Mouse (Mus musculus) cerebellum, adult 2 months (tissue): ENCODE data around the gene Lce3f. TPM values are rescaled to one million over a fixed set of nuclear protein-coding genes. Genes with fewer than 3 reads are reported as not detected.
A peak's percentile ranks its signal among the peaks of the same experiment; 100 is the strongest.

Source experiments
- DNase-seq, 2 experiments: peaks; one replicate each; pipeline ENCODE4 v3.0.0; 2021
- H3K27ac ChIP-seq: fragments of 200-500 bp; 2 replicates; pipeline ENCODE4 v1.5.1; 2012; ENCODE audit warnings: low read length, control low read depth, inconsistent platforms; ENCODE audit not compliant: insufficient read depth
- H3K27me3 ChIP-seq: fragments of 200-500 bp; 2 replicates; pipeline ENCODE4 v1.6.1; 2012; ENCODE audit warnings: inconsistent platforms, mild to moderate bottlenecking, low read length, moderate library complexity; ENCODE audit not compliant: control insufficient read depth, insufficient read depth
- H3K4me1 ChIP-seq: fragments of 200-500 bp; 2 replicates; pipeline ENCODE4 v1.6.1; 2011; ENCODE audit warnings: low read length; ENCODE audit not compliant: control insufficient read depth, insufficient read depth
- H3K4me3 ChIP-seq: fragments of 200-500 bp; replicated peaks from 2 replicates; pipeline ENCODE3; 2011; ENCODE audit warnings: mild to moderate bottlenecking, low read depth, low read length, control low read depth; ENCODE audit not compliant: insufficient read depth
- CTCF ChIP-seq: fragments of 200-500 bp; IDR thresholded peaks from 2 replicates; pipeline ENCODE4 v1.5.1; 2011; ENCODE audit warnings: low read depth, mild to moderate bottlenecking, control low read depth, low read length, moderate library complexity, borderline replicate concordance; ENCODE audit not compliant: insufficient read depth
- POLR2A ChIP-seq: fragments of 200-500 bp; IDR thresholded peaks from 2 replicates; pipeline ENCODE4 v1.6.1; 2011; ENCODE audit warnings: low read length, control low read depth, borderline replicate concordance; ENCODE audit not compliant: insufficient read depth
- WGBS: fragments of 180-500 bp; shearing (Covaris S2); methylation state at CpG from one replicate; pipeline ENCODE4 v1.1.7; 2018; 5-methylcytosine and 5-hydroxymethylcytosine counted together
- polyA plus RNA-seq: library from polyadenylated mRNA; depleted of rRNA; stranded (reverse); fragments of >200 nt; gene quantifications from 2 replicates; pipeline ENCODE4 v1.2.3, GENCODE M21; 2012; rRNA removed

Lce3f gene
- polyA plus RNA-seq, 1 experiment = not detected

DNA sequence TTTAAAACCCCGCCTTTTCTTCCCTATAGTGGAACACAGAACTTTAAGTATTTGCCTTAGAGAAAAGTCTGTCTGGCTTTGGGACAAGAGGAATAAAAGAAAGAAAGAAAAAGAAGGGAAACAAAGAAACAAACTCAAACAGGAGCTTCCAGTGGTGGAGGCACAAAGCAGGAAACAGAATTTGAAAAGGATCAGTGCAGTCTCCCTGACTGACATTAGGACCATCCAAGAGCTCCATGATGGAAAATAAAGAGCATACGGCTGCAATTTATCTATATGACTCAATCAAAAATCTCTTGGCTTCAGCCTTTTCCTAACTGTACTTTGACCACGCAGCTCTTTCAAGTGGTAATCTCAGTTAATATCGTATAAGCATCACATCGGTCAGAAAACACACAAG is 22.8 kb downstream of the Lce3f start:
- Histone ChIP-seq H3K27me3 (no peaks in the 10 kb centered on the region; the same call in 1 of the 2 replicates), H3K4me1 (no peaks in the 10 kb centered on the region), H3K27ac (no peak overlapping the region), H3K4me3 (no peak overlapping the region)
- DNase-seq = no peak
- WGBS = 14% methylated on average over 5 of the region's 5 CpGs
- TF ChIP-seq POLR2A (no peak), CTCF (no peak)

- no peak for DNase-seq
- 42% methylated on average over 4 of the region's 4 CpGs for WGBS
These were observed 23.6 kb downstream of the Lce3f start, which contains the start of gene Crct1 for GRCm38 (mm10) chr3:93015460-93016104. Gene Crct1 (minus strand): TSS chr3:93015687.

GRCm38 (mm10) chr3:93018960-93019359 is 26.9 kb downstream of the Lce3f start, which contains the start of gene Lce1m:
Gene Lce1m (minus strand): TSS chr3:93019060.
- TF ChIP-seq POLR2A (no peak), CTCF (no peak)

More at GRCm38 (mm10) chr3:93015460-93016104, 23.6 kb downstream of the Lce3f start, which contains the start of gene Crct1:
- no peak within 1 kb of the TSS for H3K27ac ChIP-seq
- TF ChIP-seq POLR2A (no peak), CTCF (no peak)
- H3K27me3 ChIP-seq = no peaks in the 10 kb centered on the region; the same call in 1 of the 2 replicates
- H3K4me1 ChIP-seq = no peaks in the 10 kb centered on the region
- no peak within 1 kb of the TSS for H3K4me3 ChIP-seq

GRCm38 (mm10) chr3:93021171-93021570 is 29.1 kb downstream of the Lce3f start:
- no peak overlapping the region for H3K27ac ChIP-seq
- DNase-seq = no peak
- H3K4me1 ChIP-seq = no peaks in the 10 kb centered on the region
- 93% methylated on average over 1 of the region's 1 CpGs for WGBS
- H3K27me3 ChIP-seq = no peaks in the 10 kb centered on the region
- H3K4me3 ChIP-seq = no peak overlapping the region
- TF ChIP-seq POLR2A (no peak), CTCF (no peak)

More at GRCm38 (mm10) chr3:93018960-93019359, 26.9 kb downstream of the Lce3f start, which contains the start of gene Lce1m:
- no peak for DNase-seq
- Histone ChIP-seq H3K27me3 (no peaks in the 10 kb centered on the region; the same call in 1 of the 2 replicates), H3K27ac (no peak within 1 kb of the TSS), H3K4me1 (no peaks in the 10 kb centered on the region), H3K4me3 (no peak within 1 kb of the TSS)
- 92% methylated on average over 2 of the region's 2 CpGs for WGBS

GRCm38 (mm10) chr3:93023411-93024184 is 31.6 kb downstream of the Lce3f start:
- Histone ChIP-seq H3K4me3 (no peak overlapping the region), H3K27me3 (no peaks in the 10 kb centered on the region), H3K4me1 (no peaks in the 10 kb centered on the region), H3K27ac (no peak overlapping the region)
- no peak for DNase-seq
- 78% methylated on average over 3 of the region's 3 CpGs for WGBS
- TF ChIP-seq POLR2A (no peak), CTCF (no peak)

DNA sequence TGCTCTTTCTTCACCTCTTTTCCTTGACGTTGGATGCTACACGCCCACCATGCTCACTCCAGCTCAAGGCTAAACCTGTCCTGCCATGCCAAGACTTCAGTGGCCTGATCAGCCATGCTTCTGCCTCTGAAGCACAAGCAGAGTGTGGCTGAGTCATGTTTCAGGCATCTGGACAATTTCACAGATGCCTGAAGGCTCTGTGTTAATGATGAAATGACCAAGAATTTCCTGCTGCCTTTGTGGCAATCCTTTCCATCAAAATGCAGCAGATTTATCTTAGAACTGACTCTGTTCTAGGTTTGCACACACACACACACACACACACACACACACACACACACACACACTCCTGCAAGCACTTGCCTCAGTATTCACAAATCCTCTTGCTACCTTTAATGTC is 33.5 kb downstream of the Lce3f start:
- 83% methylated on average over 2 of the region's 2 CpGs for WGBS

DNA sequence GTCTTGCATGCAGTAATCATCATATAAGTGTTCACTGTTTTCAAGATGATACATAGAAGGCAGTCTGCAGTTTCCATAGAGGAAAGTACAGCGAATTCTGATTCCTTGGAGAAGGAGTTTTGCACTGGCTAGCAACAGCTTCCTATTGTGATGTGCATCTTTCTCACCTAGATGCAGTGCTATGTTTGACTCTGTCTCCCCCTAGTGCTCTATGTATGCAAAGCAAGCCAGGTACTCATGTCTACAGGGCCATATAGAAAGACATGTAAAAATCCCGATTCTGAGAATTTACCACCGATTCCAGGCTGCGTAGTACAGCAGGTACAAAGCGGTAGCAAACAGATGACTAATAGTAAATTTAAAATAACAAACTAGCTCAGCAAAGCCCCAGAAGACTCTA is 39.4 kb downstream of the Lce3f start:
- TF ChIP-seq POLR2A = no peak
- peak; percentile 29; the same call in 1 of the 2 replicates for TF ChIP-seq CTCF

More for the DNA sequence above, 33.5 kb downstream of the Lce3f start:
- no peak for DNase-seq
- Histone ChIP-seq H3K4me1 (no peaks in the 10 kb centered on the region), H3K27me3 (no peaks in the 10 kb centered on the region), H3K27ac (no peak overlapping the region), H3K4me3 (no peak overlapping the region)
- TF ChIP-seq CTCF (no peak), POLR2A (no peak)

More for the DNA sequence above, 39.4 kb downstream of the Lce3f start:
- no peak for DNase-seq
- no peak overlapping the region for H3K27ac ChIP-seq
- no peaks in the 10 kb centered on the region for H3K27me3 ChIP-seq
- no peak overlapping the region for H3K4me3 ChIP-seq
- H3K4me1 ChIP-seq = no peaks in the 10 kb centered on the region
- 48% methylated on average over 5 of the region's 5 CpGs for WGBS

Other genes starting within 250 kb of the Lce3f start
- gene Lce1g, start 239.9 kb upstream of the Lce3f start, polyA plus RNA-seq = not detected in 2 replicates
- gene Lce1h, start 227.2 kb upstream of the Lce3f start, polyA plus RNA-seq = not detected in 2 replicates
- gene Lce1i, start 213.3 kb upstream of the Lce3f start, polyA plus RNA-seq = not detected in 2 replicates
- gene Lce1j, start 201.7 kb upstream of the Lce3f start, polyA plus RNA-seq = not detected in 2 replicates
- not detected in 2 replicates for gene Lce1k, start 184.3 kb upstream of the Lce3f start, polyA plus RNA-seq
- not detected in 2 replicates for gene Kprp, start 165.0 kb upstream of the Lce3f start, polyA plus RNA-seq
- gene Lce1l, start 140.9 kb upstream of the Lce3f start, polyA plus RNA-seq = not detected in 2 replicates
- gene 2310050C09Rik, start 122.0 kb upstream of the Lce3f start, polyA plus RNA-seq = not detected in 2 replicates
- not detected in 2 replicates for gene Lce3a, start 66.0 kb upstream of the Lce3f start, polyA plus RNA-seq
- gene Lce3b, start 59.2 kb upstream of the Lce3f start, polyA plus RNA-seq = not detected in 2 replicates
- gene Lce3c, start 47.7 kb upstream of the Lce3f start, polyA plus RNA-seq = not detected in 2 replicates
- gene Lce3d, start 34.8 kb upstream of the Lce3f start, polyA plus RNA-seq = not detected in 2 replicates
- not detected in 2 replicates for gene Lce3e, start 25.2 kb upstream of the Lce3f start, polyA plus RNA-seq
- gene Crct1, start 23.5 kb downstream of the Lce3f start, polyA plus RNA-seq = not detected in 2 replicates
- not detected in 2 replicates for gene Lce1m, start 26.8 kb downstream of the Lce3f start, polyA plus RNA-seq
- not detected in 2 replicates for gene Gm4858, start 76.6 kb downstream of the Lce3f start, polyA plus RNA-seq
- gene Crnn, start 152.6 kb downstream of the Lce3f start, polyA plus RNA-seq = not detected in 2 replicates
- gene Flg2, start 205.1 kb downstream of the Lce3f start, polyA plus RNA-seq = not detected in 2 replicates